8 mouse cellular contexts compared by ENCODE assay signal in the genomic region with DNA sequence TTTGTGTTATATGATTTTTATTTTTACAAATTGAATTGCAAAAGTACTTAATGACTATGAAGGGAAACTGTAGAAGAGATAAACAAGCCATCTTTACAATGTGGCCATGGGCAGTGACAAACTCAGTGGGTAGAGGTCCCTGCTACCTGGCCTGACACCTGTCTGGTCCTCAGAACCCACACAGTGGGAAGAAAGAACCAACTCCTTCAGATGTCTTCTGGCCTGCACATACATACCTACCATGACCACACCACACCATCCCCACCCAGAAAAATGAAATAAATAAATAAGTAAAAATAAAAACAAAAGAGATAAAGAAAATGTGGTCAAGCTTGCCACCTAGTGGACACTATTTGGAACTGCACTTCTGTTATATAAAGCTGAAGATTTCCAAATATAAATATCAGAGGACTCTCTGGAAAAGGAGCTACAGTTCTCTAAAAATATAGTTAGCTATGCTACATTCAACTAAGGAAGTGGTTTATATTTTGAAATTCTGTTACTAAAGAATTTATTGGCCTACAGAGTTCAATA. TPM values are rescaled to one million over a fixed set of nuclear protein-coding genes. Genes with fewer than 3 reads are reported as not detected.
DNase-seq lines count a peak whose midpoint lies in the region; TF ChIP-seq lines count a peak whose summit lies in the region.

No protein-coding gene starts in this region.

- intact Hi-C loops in gastrocnemius, postnatal 36 days (cut with DNase I): no loop called here

- peak; percentile 70 for DNase-seq in cerebellum, adult 9-10 months
- DNase-seq in cerebellum, postnatal 25 days: no peak
- DNase-seq in layer of hippocampus, adult 2 months (ENCODE audit: low spot score in 2 of 2): peak in 1 of 2 experiments; percentile 13
- DNase-seq in layer of hippocampus, postnatal 25 days (ENCODE audit: extremely low spot score in 1 of 2, low spot score in 1 of 2): no peak
- peak; percentile 56 for DNase-seq in CD4-positive, CD25-positive, alpha-beta regulatory T cell, adult 2 months (ENCODE audit: low read depth, low spot score)
- peak; percentile 26 for DNase-seq in lung, postnatal 25 days (ENCODE audit: low spot score)
- no peak for DNase-seq in gastrocnemius, postnatal 36 days
- no peak for DNase-seq in frontal cortex, postnatal 25 days (ENCODE audit: low spot score in 2 of 2)

- no peak overlapping the region for H3K4me3 ChIP-seq in layer of hippocampus, adult 2 months

- peak; percentile 95 for TF ChIP-seq CTCF in layer of hippocampus, adult 2 months (conservative IDR thresholded peaks at IDR 0.05)

- H3K27ac ChIP-seq in layer of hippocampus, adult 2 months: peak overlapping the region; percentile 79

RNA-seq across cellular contexts. Expression of gene Fam206a, which starts 17.9 kb away (rescaled TPM):
- total RNA-seq in layer of hippocampus, adult 2 months (2021): 10 to 100 TPM; 17.6 to 18.1 TPM
- total RNA-seq in layer of hippocampus, postnatal 25 days (2021): 10 to 100 TPM; 17.3 to 18.2 TPM
- total RNA-seq in gastrocnemius, postnatal 36 days (2021): 1 to 10 TPM; 1.1 to 2.3 TPM

RNA-seq across cellular contexts. Expression of gene Elp1, which starts 18.0 kb away (rescaled TPM):
- total RNA-seq in layer of hippocampus, adult 2 months (2021): 10 to 100 TPM; 61.9 to 63.7 TPM
- 10 to 100 TPM; 58.2 to 64.8 TPM for total RNA-seq in layer of hippocampus, postnatal 25 days (2021)
- total RNA-seq in gastrocnemius, postnatal 36 days (2021): 10 to 100 TPM; 17.5 to 22.9 TPM

RNA-seq across cellular contexts. Expression of gene Ctnnal1, which starts 44.9 kb away (rescaled TPM):
- 10 to 100 TPM; 14.3 to 17.4 TPM for total RNA-seq in layer of hippocampus, adult 2 months (2021)
- 10 to 100 TPM in 1 of 2 experiments, 1 to 10 TPM in 1; 9.8 to 15.9 TPM for total RNA-seq in layer of hippocampus, postnatal 25 days (2021)
- total RNA-seq in gastrocnemius, postnatal 36 days (2021): 1 to 10 TPM; 8.3 to 9.2 TPM

Comparison
In these comparisons a context has a peak if more than half of its experiments do, and no peak if none do; other contexts are left out.
1. DNase-seq: peak in cerebellum, adult 9-10 months (single experiment), CD4-positive, CD25-positive, alpha-beta regulatory T cell, adult 2 months (single experiment) and lung, postnatal 25 days (single experiment); none in cerebellum, postnatal 25 days (0 of 2), layer of hippocampus, postnatal 25 days (0 of 2), gastrocnemius, postnatal 36 days (0 of 2) and frontal cortex, postnatal 25 days (0 of 2).
2. RNA of gene Fam206a, which starts 17.9 kb away (total RNA-seq): 17.3 to 18.2 TPM in layer of hippocampus, postnatal 25 days and 17.6 to 18.1 TPM in layer of hippocampus, adult 2 months; 1.1 to 2.3 TPM in gastrocnemius, postnatal 36 days; every median in the first group is over 4 times any median in the second.